Mouse (Mus musculus) MEL (cell line): ENCODE results near the gene Zbtb40. TPM values are rescaled to one million over a fixed set of nuclear protein-coding genes. Genes with fewer than 3 reads are reported as not detected.
A peak's percentile ranks its signal among the peaks of the same experiment; 100 is the strongest.

ENCODE experiments used
- DNase-seq: peaks from one replicate; pipeline ENCODE4 v3.0.0; 2011; ENCODE audit warnings: low read depth, low spot score
- H3K27ac ChIP-seq: 2 replicates; pipeline ENCODE4 v1.5.1; 2012; ENCODE audit warnings: low read depth, mild to moderate bottlenecking, control low read depth, low read length, moderate library complexity; ENCODE audit not compliant: control insufficient read depth
- H3K27me3 ChIP-seq, 2 experiments: fragments of 150-350 bp in 1 of 2; sonication (generic) in 1 of 2; 2 replicates each; pipeline ENCODE4 v1.6.1; 2012; ENCODE audit warnings: low read length in 2 of 2, mild to moderate bottlenecking in 2 of 2, improper control_type of control experiment in 1 of 2, moderate library complexity in 1 of 2; ENCODE audit not compliant: insufficient read depth in 2 of 2, control insufficient read depth in 1 of 2
- H3K36me3 ChIP-seq, 2 experiments: 2 replicates each; pipeline ENCODE4 v1.6.1; 2012 to 2014; ENCODE audit warnings: low read length in 2 of 2, improper control_type of control experiment in 1 of 2, inconsistent platforms in 1 of 2, mild to moderate bottlenecking in 1 of 2; ENCODE audit not compliant: insufficient read depth in 2 of 2, control insufficient read depth in 1 of 2
- H3K4me1 ChIP-seq, 2 experiments: fragments of 150-350 bp in 1 of 2; sonication (generic) in 1 of 2; 2 replicates each; pipeline ENCODE4 v1.6.1; 2012; ENCODE audit warnings: low read length in 2 of 2, improper control_type of control experiment in 1 of 2, mild to moderate bottlenecking in 1 of 2; ENCODE audit not compliant: insufficient read depth in 2 of 2, control insufficient read depth in 1 of 2
- H3K4me3 ChIP-seq, 2 experiments: fragments of 150-350 bp in 1 of 2; sonication (generic) in 1 of 2; 2 replicates each; pipeline ENCODE4 v1.5.1; 2012; ENCODE audit warnings: low read depth in 2 of 2, low read length in 2 of 2, mild to moderate bottlenecking in 2 of 2, moderate library complexity in 2 of 2, control low read depth in 1 of 2, improper control_type of control experiment in 1 of 2; ENCODE audit not compliant: control insufficient read depth in 1 of 2, insufficient read depth in 1 of 2
- H3K79me2 ChIP-seq: 2 replicates; pipeline ENCODE4 v1.6.1; 2012; ENCODE audit warnings: mild to moderate bottlenecking, low read length, moderate library complexity; ENCODE audit not compliant: control insufficient read depth, poor library complexity, insufficient read depth
- H3K9ac ChIP-seq: 2 replicates; pipeline ENCODE4 v1.6.1; 2012; ENCODE audit warnings: low read depth, mild to moderate bottlenecking, control low read depth, low read length, moderate library complexity; ENCODE audit not compliant: control insufficient read depth, poor library complexity, severe bottlenecking
- H3K9me3 ChIP-seq: fragments of 150-350 bp; sonication (generic); replicated peaks from 2 replicates; pipeline ENCODE4 v1.6.1; 2012; ENCODE audit warnings: mild to moderate bottlenecking, low read length, improper control_type of control experiment, moderate library complexity; ENCODE audit not compliant: insufficient read depth
- BHLHE40 ChIP-seq: IDR thresholded peaks from 2 replicates; pipeline ENCODE4 v1.6.1; 2012; ENCODE audit warnings: low read depth, mild to moderate bottlenecking, inconsistent platforms, low read length, improper control_type of control experiment, borderline replicate concordance
- CHD2 ChIP-seq: IDR thresholded peaks from 2 replicates; pipeline ENCODE4 v1.6.1; 2011; ENCODE audit warnings: low read length, improper control_type of control experiment
- E2F4 ChIP-seq: IDR thresholded peaks from 2 replicates; pipeline ENCODE4 v1.6.1; 2011; ENCODE audit warnings: low read depth, low read length, improper control_type of control experiment, borderline replicate concordance
- ELF1 ChIP-seq: IDR thresholded peaks from 2 replicates; pipeline ENCODE4 v1.6.1; 2014; ENCODE audit warnings: low read depth, mild to moderate bottlenecking, inconsistent platforms, low read length, improper control_type of control experiment, moderate library complexity
- EP300 ChIP-seq, 2 experiments: IDR thresholded peaks; 2 replicates each; pipeline ENCODE4 v1.6.1; 2011; ENCODE audit warnings: improper control_type of control experiment in 2 of 2, low read length in 2 of 2, low read depth in 1 of 2, mild to moderate bottlenecking in 1 of 2
- ETS1 ChIP-seq: IDR thresholded peaks from 2 replicates; pipeline ENCODE4 v1.6.1; 2012; ENCODE audit warnings: low read depth, mild to moderate bottlenecking, inconsistent platforms, low read length, improper control_type of control experiment, moderate library complexity
- GATA1 ChIP-seq: IDR thresholded peaks from 2 replicates; pipeline ENCODE4 v1.6.1; 2011; ENCODE audit warnings: low read depth, low read length, improper control_type of control experiment
- HCFC1 ChIP-seq: IDR thresholded peaks from 2 replicates; pipeline ENCODE4 v1.6.1; 2012; ENCODE audit warnings: low read depth, mild to moderate bottlenecking, inconsistent platforms, low read length, improper control_type of control experiment, moderate library complexity
- JUND ChIP-seq: IDR thresholded peaks from 2 replicates; pipeline ENCODE4 v1.6.1; 2011; ENCODE audit warnings: low read depth, mild to moderate bottlenecking, improper control_type of control experiment, low read length
- MAFK ChIP-seq: IDR thresholded peaks from 2 replicates; pipeline ENCODE4 v1.6.1; 2011; ENCODE audit warnings: low read depth, mild to moderate bottlenecking, low read length, improper control_type of control experiment, borderline replicate concordance
- MAX ChIP-seq: IDR thresholded peaks from 2 replicates; pipeline ENCODE4 v1.6.1; 2011; ENCODE audit warnings: low read length, improper control_type of control experiment
- MXI1 ChIP-seq: IDR thresholded peaks from 2 replicates; pipeline ENCODE4 v1.6.1; 2011; ENCODE audit warnings: mild to moderate bottlenecking, low read depth, low read length, improper control_type of control experiment
- MYC ChIP-seq: IDR thresholded peaks from 2 replicates; pipeline ENCODE4 v1.6.1; 2011; ENCODE audit warnings: low read depth, mild to moderate bottlenecking, low read length, improper control_type of control experiment, moderate library complexity
- NELFE ChIP-seq: IDR thresholded peaks from 2 replicates; pipeline ENCODE4 v1.6.1; 2011; ENCODE audit warnings: low read depth, low read length, improper control_type of control experiment
- NRF1 ChIP-seq: IDR thresholded peaks from 2 replicates; pipeline ENCODE4 v1.6.1; 2014; ENCODE audit warnings: low read depth, mild to moderate bottlenecking, inconsistent platforms, low read length, improper control_type of control experiment, moderate library complexity; ENCODE audit not compliant: poor library complexity, insufficient read depth, severe bottlenecking
- POLR2A ChIP-seq, 2 experiments: IDR thresholded peaks; 2 replicates each; pipeline ENCODE4 v1.6.1; 2011 to 2012; ENCODE audit warnings: low read length in 2 of 2, mild to moderate bottlenecking in 2 of 2, control low read depth in 1 of 2, improper control_type of control experiment in 1 of 2, low read depth in 1 of 2, moderate library complexity in 1 of 2; ENCODE audit not compliant: control insufficient read depth in 1 of 2, insufficient read depth in 1 of 2, poor library complexity in 1 of 2
- RCOR1 ChIP-seq: IDR thresholded peaks from 2 replicates; pipeline ENCODE4 v1.6.1; 2012; ENCODE audit warnings: low read depth, mild to moderate bottlenecking, inconsistent platforms, low read length, improper control_type of control experiment
- SIN3A ChIP-seq: IDR thresholded peaks from 2 replicates; pipeline ENCODE4 v1.6.1; 2012; ENCODE audit warnings: low read length, improper control_type of control experiment, inconsistent platforms
- TBP ChIP-seq: IDR thresholded peaks from 2 replicates; pipeline ENCODE4 v1.8.0; 2011; ENCODE audit warnings: low read depth, low read length, improper control_type of control experiment
- TCF12 ChIP-seq: IDR thresholded peaks from 2 replicates; pipeline ENCODE4 v1.6.1; 2014; ENCODE audit warnings: low read depth, mild to moderate bottlenecking, inconsistent platforms, low read length, improper control_type of control experiment, moderate library complexity
- UBTF ChIP-seq: IDR thresholded peaks from 2 replicates; pipeline ENCODE4 v1.6.1; 2012; ENCODE audit warnings: low read depth, mild to moderate bottlenecking, inconsistent platforms, low read length, improper control_type of control experiment, moderate library complexity, borderline replicate concordance; ENCODE audit not compliant: insufficient read depth
- USF1 ChIP-seq: IDR thresholded peaks from 2 replicates; pipeline ENCODE4 v1.6.1; 2014; ENCODE audit warnings: low read depth, mild to moderate bottlenecking, inconsistent platforms, low read length, improper control_type of control experiment, moderate library complexity
- USF2 ChIP-seq, 2 experiments: IDR thresholded peaks; 2 replicates each; pipeline ENCODE4 v1.6.1; 2011 to 2012; ENCODE audit warnings: improper control_type of control experiment in 2 of 2, low read length in 2 of 2, borderline replicate concordance in 1 of 2, inconsistent platforms in 1 of 2, low read depth in 1 of 2, mild to moderate bottlenecking in 1 of 2; ENCODE audit not compliant: insufficient read depth in 1 of 2
- ZC3H11A ChIP-seq: IDR thresholded peaks from 2 replicates; pipeline ENCODE4 v1.6.1; 2012; ENCODE audit warnings: low read depth, mild to moderate bottlenecking, inconsistent platforms, low read length, improper control_type of control experiment
- ZMIZ1 ChIP-seq: IDR thresholded peaks from 2 replicates; pipeline ENCODE4 v1.6.1; 2012; ENCODE audit warnings: low read depth, mild to moderate bottlenecking, inconsistent platforms, low read length, improper control_type of control experiment, moderate library complexity
- ZNF384 ChIP-seq: IDR thresholded peaks from 2 replicates; pipeline ENCODE4 v1.6.1; 2012; ENCODE audit warnings: low read depth, mild to moderate bottlenecking, inconsistent platforms, low read length, improper control_type of control experiment
- polyA plus RNA-seq, 2 experiments: library from polyadenylated mRNA; stranded (reverse) in 1 of 2; unstranded in 1 of 2; fragments of >175 nt in 1 of 2; fragments of >200 nt in 1 of 2; gene quantifications; 2 replicates each; pipeline versions ENCODE4 v1.2.1 to v1.2.4; 2012; ENCODE audit warnings: low replicate concordance in 2 of 2, low read depth in 1 of 2; ENCODE audit not compliant: insufficient read length in 2 of 2, insufficient read depth in 1 of 2, missing spikeins in 1 of 2
- total RNA-seq: library from RNA; depleted of rRNA; stranded (reverse); fragments of 300-350 nt; gene quantifications from 2 replicates; pipeline ENCODE4 v1.2.3, GENCODE M21; 2012; rRNA removed

Zbtb40 gene
- 8.6 and 9.6 TPM in 2 replicates for total RNA-seq
- 10 to 100 TPM in 1 of 2 experiments, not detected in 1; 14.4 TPM for polyA plus RNA-seq

GRCm38 (mm10) chr4:137048550-137049032 is at the start of gene Zbtb40:
TSS of gene Zbtb40 (minus strand) at chr4:137048801.
- H3K79me2 ChIP-seq, result peaks cover 6% of the 10 kb centered on the region
- no peaks in the 10 kb centered on the region for H3K9me3 ChIP-seq
- peak within 1 kb of the TSS; percentile 53 to 84 for H3K4me3 ChIP-seq
- peak within 1 kb of the TSS; percentile 68 for H3K9ac ChIP-seq
- H3K27me3 ChIP-seq, result peaks cover 0 to 3% of the 10 kb centered on the region in 2 experiments; a peak in 2 of 4 replicates
- TF ChIP-seq UBTF, result no peak
- TF ChIP-seq GATA1, result no peak
- TF ChIP-seq EP300 (IDR thresholded peaks at IDR 0.05; ENCODE audit: low read depth in 1 of 2, low read length in 2 of 2), result peak in 1 of 2 experiments; percentile 39; a peak in 1 of 4 replicates
- peak; percentile 58; the same call in 1 of the 2 replicates for TF ChIP-seq MYC
- TF ChIP-seq USF1, result peak; percentile 97
- TF ChIP-seq SIN3A, result peak; percentile 97
- TF ChIP-seq E2F4, result no peak
- peak; percentile 85; the same call in 1 of the 2 replicates for TF ChIP-seq TBP
- TF ChIP-seq MAX, result peak; percentile 92
- TF ChIP-seq HCFC1, result peak; percentile 97
- no peak for TF ChIP-seq JUND
- TF ChIP-seq NRF1, result peak; percentile 42; the same call in 1 of the 2 replicates
- TF ChIP-seq ETS1, result peak; percentile 40; the same call in 1 of the 2 replicates
- TF ChIP-seq NELFE, result peak; percentile 59; the same call in 1 of the 2 replicates
- peak; percentile 75 for TF ChIP-seq ELF1
- TF ChIP-seq ZC3H11A, result no peak
- TF ChIP-seq TCF12, result no peak
- TF ChIP-seq MXI1, result peak; percentile 74
- no peak; the same call in 1 of the 2 replicates for TF ChIP-seq BHLHE40
- no peak for TF ChIP-seq MAFK
- TF ChIP-seq POLR2A (IDR thresholded peaks at IDR 0.05; ENCODE audit: control insufficient read depth in 1 of 2, insufficient read depth in 1 of 2, low read depth in 1 of 2, low read length in 2 of 2, poor library complexity in 1 of 2), result peak in 1 of 2 experiments; percentile 68; a peak in 3 of 4 replicates
- peak; percentile 42; the same call in 1 of the 2 replicates for TF ChIP-seq ZNF384
- 0 out of 2 replicates have a peak, but pooled peaks have one; percentile 16 for TF ChIP-seq RCOR1
- peak; percentile 88 to 91 for TF ChIP-seq USF2 (IDR thresholded peaks at IDR 0.05; ENCODE audit: borderline replicate concordance in 1 of 2, insufficient read depth in 1 of 2, low read depth in 1 of 2, low read length in 2 of 2)
- peak; percentile 99 for TF ChIP-seq CHD2
- TF ChIP-seq ZMIZ1, result no peak
- H3K4me1 ChIP-seq, result peaks cover 2 to 5% of the 10 kb centered on the region in 2 experiments; a peak in 2 of 4 replicates
- peak; percentile 95 for DNase-seq
- H3K36me3 ChIP-seq, result peaks cover 0 to 2% of the 10 kb centered on the region in 2 experiments; a peak in 1 of 4 replicates
- peak within 1 kb of the TSS; percentile 15; the same call in 1 of the 2 replicates for H3K27ac ChIP-seq
